Mouse (Mus musculus): ENCODE results near the gene Elmo2. TPM values are rescaled to one million over a fixed set of nuclear protein-coding genes. Genes with fewer than 3 reads are reported as not detected.

The Elmo2 gene
- polyA plus RNA-seq, 1 experiment, result 231 TPM

GRCm38 (mm10) chr2:165279351-165279750 lies 46.9 kb downstream of the Elmo2 start:
- TF ChIP-seq CTCF (IDR thresholded peaks at IDR 0.05; ENCODE audit: insufficient read depth, low read depth, low read length) (no peak), POLR2A (IDR thresholded peaks at IDR 0.05; ENCODE audit: insufficient read depth, low read depth, low read length) (no peak)

GRCm38 (mm10) chr2:165277188-165277740 lies 49.0 kb downstream of the Elmo2 start:
- 92% methylated on average over 5 of the region's 5 CpGs for WGBS
- H3K27ac ChIP-seq (ENCODE audit: insufficient read depth, low read depth, low read length), result no peak overlapping the region
- TF ChIP-seq POLR2A (IDR thresholded peaks at IDR 0.05; ENCODE audit: insufficient read depth, low read depth, low read length) (no peak), CTCF (IDR thresholded peaks at IDR 0.05; ENCODE audit: insufficient read depth, low read depth, low read length) (no peak)
- H3K4me3 ChIP-seq (ENCODE audit: insufficient read depth, low read depth, low read length), result no peak overlapping the region
- peaks cover 26% of the 10 kb centered on the region for H3K4me1 ChIP-seq (ENCODE audit: control insufficient read depth, insufficient read depth, low read length)

More at GRCm38 (mm10) chr2:165279351-165279750, 46.9 kb downstream of the Elmo2 start:
- Histone ChIP-seq H3K27ac (ENCODE audit: insufficient read depth, low read depth, low read length) (no peak overlapping the region), H3K4me3 (ENCODE audit: insufficient read depth, low read depth, low read length) (no peak overlapping the region), H3K4me1 (ENCODE audit: control insufficient read depth, insufficient read depth, low read length) (peaks cover 23% of the 10 kb centered on the region)
- WGBS, result 68% methylated on average over 10 of the region's 10 CpGs

GRCm38 (mm10) chr2:165275824-165276223 lies 50.5 kb downstream of the Elmo2 start:
- Histone ChIP-seq H3K27ac (ENCODE audit: insufficient read depth, low read depth, low read length) (no peak overlapping the region), H3K4me3 (ENCODE audit: insufficient read depth, low read depth, low read length) (no peak overlapping the region), H3K4me1 (ENCODE audit: control insufficient read depth, insufficient read depth, low read length) (peaks cover 27% of the 10 kb centered on the region)
- WGBS, result 9% methylated on average over 8 of the region's 8 CpGs
- TF ChIP-seq CTCF (IDR thresholded peaks at IDR 0.05; ENCODE audit: insufficient read depth, low read depth, low read length), result peak; percentile 83
- TF ChIP-seq POLR2A (IDR thresholded peaks at IDR 0.05; ENCODE audit: insufficient read depth, low read depth, low read length), result no peak

- H3K27ac ChIP-seq (ENCODE audit: insufficient read depth, low read depth, low read length), result no peak overlapping the region
Measured at GRCm38 (mm10) chr2:165275124-165275640, 51.1 kb downstream of the Elmo2 start.

GRCm38 (mm10) chr2:165273589-165273988 lies 52.7 kb downstream of the Elmo2 start:
- TF ChIP-seq POLR2A (IDR thresholded peaks at IDR 0.05; ENCODE audit: insufficient read depth, low read depth, low read length) (no peak), CTCF (IDR thresholded peaks at IDR 0.05; ENCODE audit: insufficient read depth, low read depth, low read length) (no peak)
- Histone ChIP-seq H3K27ac (ENCODE audit: insufficient read depth, low read depth, low read length) (no peak overlapping the region), H3K4me3 (ENCODE audit: insufficient read depth, low read depth, low read length) (no peak overlapping the region), H3K4me1 (ENCODE audit: control insufficient read depth, insufficient read depth, low read length) (peaks cover 29% of the 10 kb centered on the region)
- WGBS, result 55% methylated on average over 4 of the region's 4 CpGs

More at GRCm38 (mm10) chr2:165275124-165275640, 51.1 kb downstream of the Elmo2 start:
- 29% methylated on average over 8 of the region's 8 CpGs for WGBS
- Histone ChIP-seq H3K4me3 (ENCODE audit: insufficient read depth, low read depth, low read length) (no peak overlapping the region), H3K4me1 (ENCODE audit: control insufficient read depth, insufficient read depth, low read length) (peaks cover 28% of the 10 kb centered on the region)
- TF ChIP-seq CTCF (IDR thresholded peaks at IDR 0.05; ENCODE audit: insufficient read depth, low read depth, low read length), result no peak
- TF ChIP-seq POLR2A (IDR thresholded peaks at IDR 0.05; ENCODE audit: insufficient read depth, low read depth, low read length), result no peak

GRCm38 (mm10) chr2:165271326-165271725 lies 55.0 kb downstream of the Elmo2 start:
- TF ChIP-seq POLR2A (IDR thresholded peaks at IDR 0.05; ENCODE audit: insufficient read depth, low read depth, low read length) (no peak), CTCF (IDR thresholded peaks at IDR 0.05; ENCODE audit: insufficient read depth, low read depth, low read length) (no peak)
- no peak overlapping the region for H3K27ac ChIP-seq (ENCODE audit: insufficient read depth, low read depth, low read length)
- 55% methylated on average over 8 of the region's 8 CpGs for WGBS

GRCm38 (mm10) chr2:165270858-165271257 lies 55.4 kb downstream of the Elmo2 start:
- TF ChIP-seq CTCF (IDR thresholded peaks at IDR 0.05; ENCODE audit: insufficient read depth, low read depth, low read length) (no peak), POLR2A (IDR thresholded peaks at IDR 0.05; ENCODE audit: insufficient read depth, low read depth, low read length) (no peak)
- no peak overlapping the region for H3K27ac ChIP-seq (ENCODE audit: insufficient read depth, low read depth, low read length)
- 79% methylated on average over 7 of the region's 7 CpGs for WGBS
- H3K4me1 ChIP-seq (ENCODE audit: control insufficient read depth, insufficient read depth, low read length), result peaks cover 43% of the 10 kb centered on the region
- H3K4me3 ChIP-seq (ENCODE audit: insufficient read depth, low read depth, low read length), result no peak overlapping the region

More at GRCm38 (mm10) chr2:165271326-165271725, 55.0 kb downstream of the Elmo2 start:
- Histone ChIP-seq H3K4me3 (ENCODE audit: insufficient read depth, low read depth, low read length) (no peak overlapping the region), H3K4me1 (ENCODE audit: control insufficient read depth, insufficient read depth, low read length) (peaks cover 41% of the 10 kb centered on the region)

GRCm38 (mm10) chr2:165266739-165267138 lies 59.5 kb downstream of the Elmo2 start:
- peak overlapping the region; percentile 67 for H3K27ac ChIP-seq (ENCODE audit: insufficient read depth, low read depth, low read length)
- H3K4me1 ChIP-seq (ENCODE audit: control insufficient read depth, insufficient read depth, low read length), result peaks cover 46% of the 10 kb centered on the region
- H3K4me3 ChIP-seq (ENCODE audit: insufficient read depth, low read depth, low read length), result no peak overlapping the region
- WGBS, result 7% methylated on average over 12 of the region's 12 CpGs
- TF ChIP-seq POLR2A (IDR thresholded peaks at IDR 0.05; ENCODE audit: insufficient read depth, low read depth, low read length) (0 out of 2 replicates have a peak, but pooled peaks have one; percentile 18), CTCF (IDR thresholded peaks at IDR 0.05; ENCODE audit: insufficient read depth, low read depth, low read length) (no peak)

- H3K4me3 ChIP-seq (ENCODE audit: insufficient read depth, low read depth, low read length), result no peak overlapping the region
- WGBS, result 38% methylated on average over 7 of the region's 7 CpGs
- peaks cover 55% of the 10 kb centered on the region for H3K4me1 ChIP-seq (ENCODE audit: control insufficient read depth, insufficient read depth, low read length)
- peak overlapping the region; percentile 78 for H3K27ac ChIP-seq (ENCODE audit: insufficient read depth, low read depth, low read length)
- TF ChIP-seq CTCF (IDR thresholded peaks at IDR 0.05; ENCODE audit: insufficient read depth, low read depth, low read length) (no peak), POLR2A (IDR thresholded peaks at IDR 0.05; ENCODE audit: insufficient read depth, low read depth, low read length) (no peak)
Measured at GRCm38 (mm10) chr2:165263861-165264260, 62.4 kb downstream of the Elmo2 start.

Data from olfactory bulb, adult 2 months (tissue).